Mouse (Mus musculus) ES-E14 (cell line): ENCODE results near the gene Defb45.

Experiments used
- HCFC1 ChIP-seq: IDR thresholded peaks from 2 replicates; pipeline ENCODE4 v1.6.1; 2012; ENCODE audit warnings: low read length, inconsistent platforms, borderline replicate concordance; ENCODE audit not compliant: insufficient read depth
- MAFK ChIP-seq: IDR thresholded peaks from 2 replicates; pipeline ENCODE4 v1.6.1; 2014; ENCODE audit warnings: mild to moderate bottlenecking, low read depth, low read length, inconsistent platforms; ENCODE audit not compliant: insufficient read depth
- ZC3H11A ChIP-seq: IDR thresholded peaks from 2 replicates; pipeline ENCODE4 v1.6.1; 2012; ENCODE audit warnings: low read depth, mild to moderate bottlenecking, inconsistent platforms, low read length, borderline replicate concordance

GRCm38 (mm10) chr2:152634311-152634710, 35.1 kb upstream of the Defb45 start:
- no peak for TF ChIP-seq MAFK
- no peak for TF ChIP-seq HCFC1
- TF ChIP-seq ZC3H11A: no peak
